8 mouse cellular contexts compared by ENCODE assay signal in the genomic region with DNA sequence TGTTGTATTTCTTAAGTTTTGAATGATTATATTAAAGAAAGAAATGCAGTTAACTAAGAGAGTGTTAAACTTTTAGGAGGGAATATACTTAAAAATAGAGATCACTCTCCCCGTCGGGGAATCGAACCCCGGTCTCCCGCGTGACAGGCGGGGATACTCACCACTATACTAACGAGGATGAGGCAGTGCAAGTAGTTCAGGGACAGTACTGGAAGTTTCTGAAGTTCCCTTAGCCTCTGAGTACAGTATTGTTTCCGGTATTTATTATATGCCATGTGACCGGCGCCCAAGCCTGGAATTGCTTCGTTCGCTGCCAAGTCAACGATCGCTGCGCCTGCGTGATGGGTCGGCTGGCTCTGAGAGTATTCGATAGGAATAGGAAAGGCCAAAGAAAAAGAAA. TPM values are rescaled to one million over a fixed set of nuclear protein-coding genes. Genes with fewer than 3 reads are reported as not detected.
DNase-seq lines count a peak whose midpoint lies in the region; ATAC-seq and TF ChIP-seq lines count a peak whose summit lies in the region.

No protein-coding gene starts in this region.

- H3K4me2 ChIP-seq in hindbrain, postnatal 0 days (ENCODE audit: low read depth, low read length): peak overlapping the region; percentile 58

- WGBS in hindbrain, postnatal 0 days: under 1% methylated on average over 19 of the region's 19 CpGs

- TF ChIP-seq CTCF in gastrocnemius, adult 2 months (IDR thresholded peaks at IDR 0.05): no peak
- no peak for TF ChIP-seq CTCF in hindbrain, postnatal 0 days (IDR thresholded peaks at IDR 0.05; ENCODE audit: low read depth)

- peak overlapping the region; percentile 41 for H3K9ac ChIP-seq in hindbrain, postnatal 0 days (replicated peaks; ENCODE audit: low read length)

- H3K36me3 ChIP-seq in hindbrain, postnatal 0 days (ENCODE audit: insufficient read depth, low read length): no peaks in the 10 kb centered on the region

- H3K27me3 ChIP-seq in hindbrain, postnatal 0 days (ENCODE audit: insufficient read depth, low read length): no peaks in the 10 kb centered on the region

- no peaks in the 10 kb centered on the region for H3K9me3 ChIP-seq in hindbrain, postnatal 0 days (ENCODE audit: low read length)

- intact Hi-C loops in gastrocnemius, adult 2 months (cut with DNase I): loop anchor here (2.0 to 10.0 kb wide), 4 partner anchors 35 to 1575 kb away; no protein-coding TSS in a partner anchor

- H3K27ac ChIP-seq in gastrocnemius, adult 2 months: peak overlapping the region; percentile 54; the same call in 1 of the 2 replicates
- 0 out of 2 replicates have a peak overlapping the region, but pooled peaks have one; percentile 23 for H3K27ac ChIP-seq in hindbrain, postnatal 0 days

- no peaks in the 10 kb centered on the region for H3K4me1 ChIP-seq in hindbrain, postnatal 0 days (ENCODE audit: insufficient read depth, low read length)

- ATAC-seq in activated CD4-positive, CD25-positive, alpha-beta regulatory T cell, adult 4 months: peak; percentile 72
- ATAC-seq in common myeloid progenitor, adult 5-6 weeks (replicated peaks; ENCODE audit: low read depth, poor library complexity, severe bottlenecking): peak; percentile 66
- peak; percentile 78 for ATAC-seq in hindbrain, postnatal 0 days

- DNase-seq in gastrocnemius, adult 2 months: peak; percentile 71
- peak; percentile 93 for DNase-seq in hindbrain, postnatal 0 days (ENCODE audit: low spot score)
- peak; percentile 89 to 93 for DNase-seq in left cerebral cortex, adult 18-20 months (ENCODE audit: low spot score in 2 of 2)
- peak; percentile 88 to 92 for DNase-seq in lung, postnatal 4 days
- DNase-seq in retina, postnatal 1 day: peak; percentile 96
- peak; percentile 91 for DNase-seq in thymus, postnatal 4 days

- peak overlapping the region; percentile 74 for H3K4me3 ChIP-seq in gastrocnemius, adult 2 months
- H3K4me3 ChIP-seq in hindbrain, postnatal 0 days (ENCODE audit: low read length): peak overlapping the region; percentile 46

RNA-seq across cellular contexts. Expression of a gene that starts 4.7 kb away (rescaled TPM):
- not detected for polyA plus RNA-seq in activated CD4-positive, CD25-positive, alpha-beta regulatory T cell, adult 4 months (2017; shearing (Covaris generic))
- 13.1 and 13.9 TPM in 2 replicates for total RNA-seq in common myeloid progenitor, adult 5-6 weeks (2017)
- total RNA-seq in gastrocnemius, adult 2 months (2021): under 1 TPM; 0.17 to 0.36 TPM
- total RNA-seq in hindbrain, postnatal 0 days (2014; rRNA removed): 9.3 and 13.5 TPM in 2 replicates
- 7.8 and 9.6 TPM in 2 replicates for polyA plus RNA-seq in hindbrain, postnatal 0 days (2015; fragmentation: Nextera tagmentation; extraction: Ambion mirVana)
- 1 to 10 TPM; 3.0 to 3.8 TPM for total RNA-seq in left cerebral cortex, adult 18-20 months (2021)

RNA-seq across cellular contexts. Expression of a gene that starts 40.8 kb away (rescaled TPM):
- not detected for polyA plus RNA-seq in activated CD4-positive, CD25-positive, alpha-beta regulatory T cell, adult 4 months (2017; shearing (Covaris generic))
- not detected in 2 replicates for total RNA-seq in common myeloid progenitor, adult 5-6 weeks (2017)
- total RNA-seq in gastrocnemius, adult 2 months (2021): not detected
- not detected in 2 replicates for total RNA-seq in hindbrain, postnatal 0 days (2014; rRNA removed)
- not detected in 2 replicates for polyA plus RNA-seq in hindbrain, postnatal 0 days (2015; fragmentation: Nextera tagmentation; extraction: Ambion mirVana)
- total RNA-seq in left cerebral cortex, adult 18-20 months (2021): not detected

Comparison
In these comparisons a context has a peak if more than half of its experiments do, and no peak if none do; other contexts are left out.
1. Peak in every context shown above with its lines: DNase-seq, ATAC-seq, H3K4me3 ChIP-seq and H3K27ac ChIP-seq.